Mouse (Mus musculus): ENCODE data around the gene Tenm2. TPM values are rescaled to one million over a fixed set of nuclear protein-coding genes. Genes with fewer than 3 reads are reported as not detected.

Tenm2 gene
- total RNA-seq, 1 experiment from 2014 or later = not detected

DNA sequence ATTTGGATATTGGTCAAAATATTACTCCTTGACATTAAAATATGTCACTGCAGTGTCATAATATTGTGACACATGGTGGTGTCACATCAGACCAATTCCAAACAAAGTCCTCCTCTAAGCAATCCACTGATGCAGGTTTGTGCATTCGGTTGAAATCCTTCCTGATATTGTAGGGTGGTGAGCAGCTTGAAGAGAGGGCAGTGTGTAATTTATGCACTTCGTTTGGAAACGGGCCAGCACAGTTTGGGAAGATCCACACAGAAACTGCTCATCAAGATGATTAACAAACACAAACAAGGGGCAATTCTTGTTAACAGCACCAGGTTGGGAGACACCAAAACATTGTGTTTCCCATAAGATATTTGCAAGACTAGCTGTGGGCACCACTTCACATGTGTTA lies 508.0 kb downstream of the Tenm2 start:
- no peak for ATAC-seq (replicated peaks; ENCODE audit: low read depth, poor library complexity, severe bottlenecking)

DNA sequence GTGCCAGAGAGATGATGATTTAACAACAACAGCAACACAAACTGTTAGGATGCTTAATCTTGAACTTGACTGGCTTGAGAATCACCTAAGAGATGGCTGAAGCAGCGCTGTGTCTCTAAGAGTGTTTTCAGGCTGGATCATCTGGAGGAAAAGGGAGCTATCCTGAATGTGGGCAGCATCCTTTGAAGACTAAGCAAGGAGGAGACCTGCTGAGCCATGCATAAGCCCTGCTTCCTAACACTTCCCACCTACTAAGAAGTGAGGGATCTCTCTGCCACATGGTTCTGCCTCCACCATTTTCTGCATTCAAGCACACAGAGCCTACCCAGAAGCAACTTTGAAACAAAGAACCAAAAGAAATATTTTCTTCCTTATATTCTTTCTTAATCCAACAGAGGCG lies 532.9 kb downstream of the Tenm2 start:
- ATAC-seq (replicated peaks; ENCODE audit: low read depth, poor library complexity, severe bottlenecking) = no peak

GRCm38 (mm10) chr11:36700951-36701350 lies 534.8 kb downstream of the Tenm2 start:
- no peak for ATAC-seq (replicated peaks; ENCODE audit: low read depth, poor library complexity, severe bottlenecking)

- no peak for ATAC-seq (replicated peaks; ENCODE audit: low read depth, poor library complexity, severe bottlenecking)
Measured at GRCm38 (mm10) chr11:36700131-36700530, 535.6 kb downstream of the Tenm2 start.

DNA sequence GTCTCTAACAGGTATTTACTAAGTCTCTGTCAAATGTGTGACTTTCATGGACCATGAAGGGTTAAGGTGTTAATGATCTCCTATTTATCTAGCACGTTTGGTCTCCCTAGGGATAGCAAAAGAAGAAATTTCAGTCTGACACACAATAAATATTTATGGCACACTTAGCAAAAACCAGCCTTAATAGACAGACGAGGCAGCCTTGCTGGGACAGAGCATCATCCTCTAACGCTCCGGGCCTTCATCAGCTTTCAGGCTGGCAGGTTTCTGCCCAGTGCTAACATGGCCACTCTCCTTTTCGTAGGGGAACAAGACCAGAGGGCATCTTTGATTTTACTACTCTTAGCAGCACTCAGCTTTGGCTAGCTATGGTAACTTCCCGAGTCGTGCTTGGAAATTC lies 537.5 kb downstream of the Tenm2 start:
- ATAC-seq (replicated peaks; ENCODE audit: low read depth, poor library complexity, severe bottlenecking) = no peak

- ATAC-seq (replicated peaks; ENCODE audit: low read depth, poor library complexity, severe bottlenecking) = no peak
Measured at GRCm38 (mm10) chr11:36697816-36698215, 537.9 kb downstream of the Tenm2 start.

DNA sequence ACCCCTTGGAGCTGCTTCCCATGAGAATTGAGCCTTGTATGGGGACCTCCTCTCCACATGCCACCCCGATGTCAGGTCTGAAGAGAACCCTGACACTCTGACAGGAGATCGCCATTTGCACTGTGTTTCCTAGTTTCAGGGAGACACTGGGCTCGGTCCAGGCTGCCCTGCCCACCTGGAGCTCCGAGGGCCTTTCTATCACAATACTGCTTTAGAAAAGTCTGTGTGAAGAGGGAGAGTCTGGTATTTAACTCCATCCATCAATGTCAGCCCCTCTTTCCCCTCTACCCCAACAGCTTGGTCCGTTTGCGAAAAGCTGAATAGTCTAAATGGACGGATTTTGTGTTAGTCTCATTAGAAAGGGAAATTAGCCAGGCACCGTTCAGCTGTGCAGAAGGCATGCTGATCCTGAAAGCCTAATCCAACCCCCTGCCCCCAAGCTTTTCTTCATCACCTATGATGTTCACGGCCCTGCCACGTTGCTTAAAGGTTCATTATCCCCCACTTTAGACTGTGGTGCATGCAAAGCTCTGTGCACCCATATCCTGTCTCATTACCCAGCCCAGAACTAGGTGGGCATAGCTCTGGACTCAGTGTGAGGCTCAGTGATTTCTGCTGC lies 538.6 kb downstream of the Tenm2 start:
- no peak for ATAC-seq (replicated peaks; ENCODE audit: low read depth, poor library complexity, severe bottlenecking)

GRCm38 (mm10) chr11:36694810-36695209 lies 541.0 kb downstream of the Tenm2 start:
- ATAC-seq (replicated peaks; ENCODE audit: low read depth, poor library complexity, severe bottlenecking) = no peak

GRCm38 (mm10) chr11:36692637-36693036 lies 543.1 kb downstream of the Tenm2 start:
- no peak for ATAC-seq (replicated peaks; ENCODE audit: low read depth, poor library complexity, severe bottlenecking)

DNA sequence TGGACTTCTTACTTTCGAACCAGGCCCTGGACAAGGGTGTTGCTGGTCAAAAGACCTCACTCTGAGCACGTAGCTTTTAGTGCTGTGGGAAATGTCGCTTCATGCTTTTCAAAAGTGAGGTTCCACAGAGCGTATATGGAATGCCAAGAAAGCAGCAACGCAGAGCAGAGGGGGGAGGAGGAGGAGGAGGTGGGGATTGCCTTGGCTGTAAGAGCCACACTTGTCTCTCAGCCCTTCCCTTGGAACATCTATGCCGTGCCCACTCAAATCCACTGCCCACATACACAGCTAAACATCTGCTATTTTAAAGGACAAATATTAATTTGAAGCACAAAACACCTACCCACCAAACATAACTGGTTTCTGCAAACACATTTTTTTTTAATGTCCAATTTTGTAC lies 544.9 kb downstream of the Tenm2 start:
- no peak for ATAC-seq (replicated peaks; ENCODE audit: low read depth, poor library complexity, severe bottlenecking)

GRCm38 (mm10) chr11:36686253-36686652 lies 549.5 kb downstream of the Tenm2 start:
- ATAC-seq (replicated peaks; ENCODE audit: low read depth, poor library complexity, severe bottlenecking) = no peak

DNA sequence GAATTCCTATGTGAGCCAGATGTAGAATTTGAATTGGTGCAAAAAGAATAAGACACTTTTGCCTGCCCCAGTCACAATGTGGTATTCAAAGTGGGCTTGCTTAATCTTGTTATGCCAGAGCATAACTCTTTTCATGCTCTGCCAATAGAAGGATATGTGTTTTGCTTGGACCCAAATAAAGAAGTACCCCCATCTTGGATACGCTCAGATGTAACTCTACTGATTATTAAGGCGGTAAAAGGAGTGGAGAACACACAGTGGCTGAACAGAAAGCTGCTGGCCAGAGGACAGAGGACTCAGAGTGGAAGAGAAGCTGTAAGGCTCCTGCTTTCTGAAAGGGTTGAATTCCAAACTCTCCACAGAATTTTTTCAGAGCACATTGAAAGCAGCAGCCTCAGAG lies 556.4 kb downstream of the Tenm2 start:
- no peak for ATAC-seq (replicated peaks; ENCODE audit: low read depth, poor library complexity, severe bottlenecking)

GRCm38 (mm10) chr11:36678542-36678941 lies 557.2 kb downstream of the Tenm2 start:
- ATAC-seq (replicated peaks; ENCODE audit: low read depth, poor library complexity, severe bottlenecking) = no peak

DNA sequence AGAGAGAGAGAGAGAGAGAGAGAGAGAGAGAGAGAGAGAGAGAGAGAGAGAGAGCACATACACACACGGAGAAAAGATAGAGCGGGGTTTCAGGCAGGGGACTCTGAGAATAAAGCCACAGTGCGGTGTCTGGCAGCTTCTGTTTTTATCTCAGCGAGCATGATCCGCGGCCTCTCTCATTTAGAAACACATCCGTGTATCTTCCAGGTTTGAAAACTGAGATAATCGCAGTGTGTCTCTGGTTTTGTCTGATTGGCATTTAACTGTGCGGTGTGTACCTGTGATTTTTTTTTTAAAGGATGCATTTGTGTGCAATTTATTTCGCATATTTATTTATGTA lies 557.7 kb downstream of the Tenm2 start:
- ATAC-seq (replicated peaks; ENCODE audit: low read depth, poor library complexity, severe bottlenecking) = no peak

- no peak for ATAC-seq (replicated peaks; ENCODE audit: low read depth, poor library complexity, severe bottlenecking)
Measured at GRCm38 (mm10) chr11:36677321-36678056, 558.3 kb downstream of the Tenm2 start.

DNA sequence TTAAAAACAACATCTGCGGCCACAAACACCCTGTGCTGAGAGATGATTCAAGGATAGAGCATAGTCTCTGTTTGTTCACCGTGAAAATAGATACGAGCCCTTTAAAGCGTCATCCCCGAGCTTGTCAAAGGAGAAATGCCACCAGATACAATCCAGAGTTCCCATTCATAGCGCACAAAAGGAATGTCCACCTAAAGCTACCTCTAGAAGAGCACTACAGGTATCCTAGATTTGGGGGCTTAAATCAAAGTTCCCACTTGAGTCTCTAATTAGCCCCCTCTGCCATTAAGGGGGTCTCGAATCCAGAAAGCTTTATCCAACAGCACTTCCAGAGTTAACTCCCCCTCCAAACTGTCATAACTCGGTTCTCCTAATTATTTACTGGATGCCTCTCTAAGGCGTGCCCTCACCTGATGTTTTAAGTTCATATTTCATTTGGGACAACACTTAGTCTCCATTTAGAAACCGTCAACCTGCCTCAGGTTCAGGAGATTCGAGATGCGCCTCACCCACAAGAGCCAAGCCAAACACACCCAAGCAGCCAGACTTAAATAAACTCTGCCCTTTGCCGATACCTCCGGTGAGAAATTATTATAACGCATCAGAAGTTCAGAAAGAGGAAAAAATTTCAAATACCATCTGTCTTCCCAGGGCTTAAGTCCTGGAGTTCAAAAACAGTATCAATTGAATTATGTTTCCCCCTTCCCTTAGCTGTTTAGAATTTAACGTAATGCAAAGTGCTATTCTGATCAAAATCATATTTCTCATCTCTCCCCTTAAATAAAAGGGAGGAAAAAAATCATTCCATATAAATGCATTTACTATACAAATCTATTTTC lies 559.1 kb downstream of the Tenm2 start:
- no peak for ATAC-seq (replicated peaks; ENCODE audit: low read depth, poor library complexity, severe bottlenecking)

GRCm38 (mm10) chr11:36674902-36675422 lies 560.8 kb downstream of the Tenm2 start:
- no peak for ATAC-seq (replicated peaks; ENCODE audit: low read depth, poor library complexity, severe bottlenecking)

- ATAC-seq (replicated peaks; ENCODE audit: low read depth, poor library complexity, severe bottlenecking) = no peak
Measured at GRCm38 (mm10) chr11:36674141-36674540, 561.6 kb downstream of the Tenm2 start.

DNA sequence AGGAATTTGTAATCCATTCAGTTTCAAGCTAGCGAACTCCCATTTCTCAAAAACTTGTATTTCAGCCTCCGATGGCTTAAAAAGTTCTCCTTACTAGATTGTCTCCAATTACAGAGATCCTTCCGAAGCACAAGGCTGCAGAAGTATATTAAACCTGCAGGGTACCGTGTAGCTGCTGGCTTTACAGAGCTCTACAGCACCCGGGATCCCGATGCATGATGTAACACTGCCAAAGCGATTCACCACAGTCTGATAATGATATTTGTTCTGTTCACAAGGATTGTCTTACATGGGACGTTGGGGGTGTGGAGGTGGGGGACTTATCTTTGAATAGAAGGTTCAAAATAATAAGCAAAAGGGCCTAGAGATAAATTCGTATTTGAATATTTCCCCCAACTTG lies 564.6 kb downstream of the Tenm2 start:
- no peak for ATAC-seq (replicated peaks; ENCODE audit: low read depth, poor library complexity, severe bottlenecking)

DNA sequence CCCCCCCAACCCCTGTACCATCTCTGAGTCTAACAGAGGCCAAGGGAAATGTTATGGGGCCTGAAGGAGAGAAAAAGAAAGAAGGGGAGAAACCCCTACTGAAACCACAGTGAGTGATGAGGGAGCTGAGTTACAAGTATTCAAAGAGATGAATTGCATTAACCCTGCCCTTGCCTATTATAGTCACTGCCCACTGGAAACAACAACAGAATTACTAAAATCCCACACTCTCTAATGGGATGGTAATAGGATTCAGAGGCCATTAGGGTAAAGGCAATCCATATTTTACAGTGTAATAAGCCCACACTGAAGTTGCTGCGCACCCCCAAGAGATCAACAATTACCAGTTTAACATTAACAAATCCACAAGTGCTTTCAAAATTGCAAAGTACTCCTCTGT lies 571.7 kb downstream of the Tenm2 start:
- no peak for ATAC-seq (replicated peaks; ENCODE audit: low read depth, poor library complexity, severe bottlenecking)

- ATAC-seq (replicated peaks; ENCODE audit: low read depth, poor library complexity, severe bottlenecking) = no peak
Measured at GRCm38 (mm10) chr11:36663571-36663970, 572.2 kb downstream of the Tenm2 start.

All from common myeloid progenitor, adult 5-6 weeks (primary cell).